Mouse (Mus musculus) right cerebral cortex, postnatal 10 days (tissue): ENCODE measurements around the gene Esrra.

Experiments
- DNase-seq, 2 experiments: peaks; one replicate each; pipeline ENCODE4 v3.0.0; 2021; ENCODE audit warnings: low spot score in 2 of 2

The Esrra gene

GRCm38 (mm10) chr19:6941372-6942248, 20.0 kb upstream of the Esrra start, which contains the start of gene Bad:
Gene Bad, plus strand, starts transcription at chr19:6941861.
- peak; percentile 93 to 95 for DNase-seq

GRCm38 (mm10) chr19:6940396-6941351, 19.1 kb upstream of the Esrra start:
- peak in 1 of 2 experiments; percentile 61 for DNase-seq

DNA sequence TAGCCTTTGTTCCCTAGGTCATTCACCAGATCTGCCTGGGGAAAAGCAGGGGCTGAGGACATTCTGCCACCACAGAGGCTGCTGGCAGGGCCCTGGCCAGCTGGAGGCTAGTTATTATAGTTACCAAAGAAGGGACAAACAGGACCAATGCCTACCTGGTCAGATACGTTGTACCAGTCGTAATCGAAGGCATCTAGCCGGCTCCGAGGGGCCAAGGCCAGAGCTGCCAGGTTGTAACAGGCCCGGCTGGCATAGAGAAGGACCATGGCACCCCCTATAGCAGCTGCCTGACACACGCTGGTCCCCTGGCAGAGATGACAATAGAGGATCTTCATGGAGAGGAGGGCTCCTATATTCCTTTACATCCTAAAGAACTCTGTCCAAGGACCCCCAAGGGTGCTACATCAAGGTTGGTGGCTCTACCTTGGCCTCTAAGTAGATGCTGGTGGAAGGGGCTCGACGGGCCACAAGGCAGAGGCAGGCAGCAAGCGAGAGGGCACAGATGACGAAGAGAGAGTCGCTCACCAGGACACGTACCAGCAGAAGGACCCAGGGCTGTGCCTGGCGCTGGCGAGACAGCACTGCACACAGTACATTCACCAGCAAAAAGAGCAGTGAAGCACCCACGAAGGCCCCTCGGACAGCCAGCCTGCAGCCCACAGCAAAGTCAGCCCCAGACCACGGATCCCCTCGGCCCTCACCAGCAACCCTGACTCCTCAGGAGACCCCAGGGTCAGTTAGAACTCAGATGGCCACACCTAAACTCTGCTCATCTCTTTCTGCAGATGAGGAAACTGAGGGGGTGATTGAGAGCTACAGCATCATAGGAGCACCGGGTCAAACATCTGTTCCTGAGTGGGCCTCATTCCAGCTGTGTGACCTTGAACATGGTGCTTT, 17.7 kb upstream of the Esrra start:
- peak in 1 of 2 experiments; percentile 33 for DNase-seq

DNA sequence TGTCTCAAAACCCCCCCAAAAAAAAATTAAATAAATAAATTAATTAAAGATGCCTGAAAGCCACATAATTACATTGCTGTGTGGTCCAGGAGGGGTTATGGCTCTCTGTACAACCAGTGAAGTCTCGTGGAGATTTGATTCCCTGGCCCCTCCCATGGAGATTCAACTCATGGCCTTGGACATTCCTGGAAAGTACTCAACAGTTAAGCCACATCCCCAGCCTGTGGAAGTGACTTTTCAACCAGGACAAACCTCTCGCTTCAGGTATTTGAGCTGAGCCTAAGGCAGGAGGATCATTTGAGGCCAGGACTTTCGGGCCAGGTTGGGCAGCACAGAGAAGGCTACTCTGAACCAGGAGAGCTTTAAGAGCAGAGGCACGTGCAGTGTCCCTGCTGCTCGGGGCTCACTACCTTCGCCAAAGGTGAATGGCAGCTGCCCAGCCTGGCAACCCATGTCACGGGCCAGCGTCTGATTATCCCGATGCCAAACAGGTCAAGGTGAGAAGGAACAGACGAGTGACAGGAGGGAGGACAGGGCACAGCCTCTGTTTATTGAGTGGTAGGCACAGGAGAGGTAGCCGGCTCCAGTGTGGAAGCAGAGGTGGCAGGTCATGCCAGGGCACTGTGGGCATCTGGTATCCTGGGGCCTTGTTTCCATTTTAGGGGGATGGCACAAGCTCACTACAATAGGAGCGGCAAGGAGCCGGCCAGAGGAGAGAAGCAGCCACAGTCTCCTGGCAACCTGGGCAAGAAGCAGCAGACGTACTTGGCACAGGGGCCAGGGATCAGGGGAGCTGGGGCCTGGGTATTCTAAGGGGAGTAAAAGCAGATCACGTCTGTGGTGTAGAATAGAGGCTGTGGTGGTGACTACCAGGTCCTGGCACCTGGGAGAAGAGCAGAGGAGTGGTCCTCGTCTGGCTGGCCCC, 16.2 kb upstream of the Esrra start:
- DNase-seq: peak in 1 of 2 experiments; percentile 52

DNA sequence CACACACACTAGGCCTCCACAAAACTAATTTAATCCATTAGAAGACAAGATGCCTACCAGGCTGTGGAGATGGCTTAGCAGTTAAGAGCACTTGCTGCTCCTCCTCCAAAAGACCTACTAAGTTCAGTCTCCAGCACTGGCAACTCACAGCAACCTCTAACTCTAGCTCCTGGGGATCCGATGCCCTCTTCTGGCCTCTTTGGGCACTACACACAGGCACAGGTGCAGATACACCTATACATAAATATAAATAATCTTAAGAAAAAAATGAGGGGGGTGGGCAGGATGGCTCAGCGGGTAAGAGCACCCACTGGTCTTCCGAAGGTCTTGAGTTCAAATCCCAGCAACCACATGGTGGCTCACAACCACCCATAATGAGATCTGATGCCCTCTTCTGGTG, 14.7 kb upstream of the Esrra start:
- DNase-seq: peak in 1 of 2 experiments; percentile 39

DNA sequence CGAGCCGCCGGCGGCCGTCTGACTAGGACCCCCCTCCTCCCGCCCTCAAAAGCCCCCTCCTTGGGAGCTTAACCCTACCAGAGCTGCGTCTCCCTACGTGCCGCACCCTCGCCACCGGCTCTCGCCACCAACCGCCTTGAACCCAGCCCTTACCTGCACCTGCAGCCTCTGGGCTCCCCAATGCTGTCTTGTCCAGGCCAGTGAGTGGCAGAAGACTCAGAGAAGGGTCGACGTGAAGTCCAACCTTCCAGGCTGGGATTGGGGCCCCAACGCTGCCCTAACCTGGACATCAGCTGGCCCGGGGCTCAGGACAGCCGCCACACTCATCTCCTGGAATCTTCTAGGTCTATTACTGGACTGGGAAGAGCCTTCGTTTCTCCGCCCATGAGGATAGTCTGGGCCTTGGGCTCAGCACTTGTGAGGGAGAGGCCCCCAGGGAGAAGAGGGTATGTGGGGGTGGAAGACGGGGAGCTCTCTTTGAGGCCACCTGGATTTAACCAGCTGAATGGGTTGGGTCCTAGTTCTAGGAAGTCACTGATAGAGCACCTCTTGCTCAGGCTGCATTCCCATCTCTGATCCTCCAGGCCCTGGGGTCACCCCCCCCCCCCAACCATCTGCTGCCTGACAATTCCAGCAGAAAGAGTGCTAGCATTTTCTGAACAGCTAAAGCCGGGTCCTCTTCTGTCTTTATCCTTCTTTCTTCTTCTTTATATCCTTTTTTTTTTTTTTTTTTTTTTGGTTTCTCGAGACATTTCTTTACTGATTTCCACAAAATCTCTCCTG, 12.8 kb upstream of the Esrra start, which contains the start of gene Kcnk4:
Gene Kcnk4, minus strand, starts transcription at position 321 of the 783 bp plus-strand sequence.
- peak in 1 of 2 experiments; percentile 39 for DNase-seq

- DNase-seq: peak; percentile 73 to 84
Measured at GRCm38 (mm10) chr19:6933436-6934194, 12.0 kb upstream of the Esrra start.

DNA sequence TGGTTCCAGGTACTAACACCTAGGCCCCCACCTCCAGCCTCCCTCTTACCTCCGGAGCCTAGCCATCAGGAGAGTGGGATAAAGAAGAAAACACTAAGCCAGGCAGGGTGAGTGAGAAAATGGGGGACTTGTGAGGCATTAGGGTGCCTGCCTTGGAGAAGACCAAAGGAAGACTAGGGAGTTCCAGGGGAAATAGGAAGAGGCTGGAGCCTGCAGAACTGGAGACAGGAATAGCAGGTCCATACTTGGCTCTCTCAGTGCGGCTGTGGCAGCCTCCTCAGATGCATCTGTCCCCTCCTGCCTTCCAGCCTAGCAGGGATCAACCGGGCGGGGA, 11.5 kb upstream of the Esrra start:
- peak in 1 of 2 experiments; percentile 49 for DNase-seq

DNA sequence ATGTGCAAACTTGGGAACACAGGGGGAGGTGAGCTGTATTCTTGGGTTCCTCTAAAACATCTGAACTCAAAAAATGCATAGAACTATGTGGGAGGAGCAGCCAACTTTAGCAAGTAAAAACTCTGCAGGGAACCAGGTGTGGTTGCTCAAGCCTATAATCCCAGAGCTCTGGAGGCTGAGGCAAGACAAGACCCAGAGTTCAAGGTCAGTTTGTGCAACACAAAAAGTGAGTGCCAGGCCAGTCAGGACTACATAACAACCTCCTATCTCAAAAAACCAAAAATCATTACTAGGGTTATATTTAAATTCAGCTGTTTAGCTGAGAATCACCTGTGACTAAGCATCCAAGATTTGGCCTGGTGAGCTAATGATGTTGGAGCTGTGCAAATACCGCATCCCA, 10.4 kb upstream of the Esrra start:
- no peak for DNase-seq

- no peak for DNase-seq
Measured at GRCm38 (mm10) chr19:6931002-6931401, 9.4 kb upstream of the Esrra start.

GRCm38 (mm10) chr19:6928080-6928479, 6.5 kb upstream of the Esrra start:
- no peak for DNase-seq

GRCm38 (mm10) chr19:6926559-6927255, 5.1 kb upstream of the Esrra start:
- DNase-seq: peak; percentile 36 to 45

DNA sequence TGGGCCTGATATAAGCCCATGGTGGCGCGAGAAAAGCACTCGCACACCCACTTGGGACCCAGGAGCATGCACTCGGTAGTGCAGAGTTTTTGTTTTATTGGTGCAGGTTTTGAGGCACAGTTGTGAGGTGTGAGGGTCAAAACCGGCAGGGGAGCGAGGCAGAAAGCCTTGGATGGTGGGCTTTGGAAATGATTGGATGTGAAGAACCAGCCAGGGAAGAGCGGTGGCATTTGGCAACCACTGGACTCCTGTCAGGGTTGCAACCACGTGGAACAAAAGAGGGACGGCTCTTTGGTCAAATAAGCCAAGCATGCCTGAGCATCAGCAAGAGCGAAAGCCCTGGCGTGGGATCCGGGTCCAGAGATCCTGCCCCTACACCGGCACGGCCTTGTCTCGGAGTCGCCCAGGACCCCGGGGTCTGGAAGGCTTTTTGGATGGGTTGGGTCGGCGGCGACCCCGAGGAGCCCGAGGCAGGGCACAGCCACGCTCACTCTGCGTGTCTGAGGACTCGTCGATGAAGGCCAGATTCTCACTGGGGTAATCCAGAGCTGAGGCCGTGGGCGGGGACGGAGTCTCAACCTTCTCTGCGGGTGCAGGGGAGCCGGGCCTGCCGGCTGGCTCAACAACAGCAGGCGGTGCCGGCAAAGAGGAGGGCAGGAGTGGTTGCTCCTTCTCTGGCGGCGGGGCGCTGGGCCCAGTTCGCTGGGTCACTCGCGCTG, 4.2 kb upstream of the Esrra start:
- DNase-seq: no peak

DNA sequence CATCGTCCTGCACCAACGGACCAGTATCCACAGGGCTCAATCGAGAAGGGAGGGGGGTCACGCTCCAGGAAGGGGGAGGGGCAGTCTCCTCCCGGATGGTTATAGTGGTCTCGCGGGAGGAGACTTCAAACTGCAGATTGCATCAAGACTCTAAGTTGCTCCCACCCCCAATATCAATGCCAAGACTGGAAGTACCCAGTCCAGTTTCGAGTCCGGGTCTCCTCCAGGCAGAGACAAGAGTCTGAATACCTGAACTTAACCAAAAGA, 3.6 kb upstream of the Esrra start, which contains the start of gene Catsperz:
Gene Catsperz, minus strand, starts transcription at position 74 of the 267 bp plus-strand sequence.
- no peak for DNase-seq

DNA sequence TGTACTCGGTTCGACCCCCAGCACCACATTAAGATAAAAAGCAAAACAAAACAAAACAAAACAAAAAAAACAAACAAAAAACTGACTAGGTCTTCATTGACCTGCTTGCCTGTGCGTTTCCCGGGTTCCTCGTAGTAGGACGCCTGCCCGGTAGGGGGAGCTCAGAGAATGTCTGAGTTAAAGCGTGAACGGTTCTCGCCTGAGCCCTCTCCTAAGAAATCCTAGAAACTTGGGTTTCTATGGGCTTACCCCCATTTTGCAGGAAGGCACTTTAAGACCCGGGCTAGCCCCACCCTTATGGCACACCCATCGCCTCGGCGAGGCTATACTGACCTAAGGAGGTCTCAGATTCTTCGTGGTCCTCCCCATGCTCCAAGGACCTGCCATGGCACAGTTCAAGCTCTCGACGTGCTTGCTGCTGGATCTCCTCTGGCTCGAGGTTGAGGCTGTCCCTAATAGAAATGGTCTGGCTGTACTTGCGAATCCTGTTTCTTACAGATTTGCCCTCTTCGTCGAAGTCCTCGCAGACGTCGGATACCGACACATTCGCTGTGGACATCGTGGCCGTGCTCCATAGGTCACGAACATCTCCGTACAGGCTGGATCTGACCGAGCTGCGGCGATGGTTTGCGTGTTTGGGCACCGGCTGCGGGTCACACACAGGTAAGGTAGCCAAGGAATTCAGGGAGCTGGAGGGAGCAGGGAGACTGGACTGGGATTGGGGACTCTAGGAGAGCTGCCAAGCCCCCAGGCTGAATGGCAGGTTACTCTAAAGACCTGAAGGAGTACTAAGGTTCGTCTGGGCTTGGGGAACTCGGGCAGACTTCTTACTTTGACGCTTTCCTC, 3.1 kb upstream of the Esrra start:
- DNase-seq: peak; percentile 86 to 92

DNA sequence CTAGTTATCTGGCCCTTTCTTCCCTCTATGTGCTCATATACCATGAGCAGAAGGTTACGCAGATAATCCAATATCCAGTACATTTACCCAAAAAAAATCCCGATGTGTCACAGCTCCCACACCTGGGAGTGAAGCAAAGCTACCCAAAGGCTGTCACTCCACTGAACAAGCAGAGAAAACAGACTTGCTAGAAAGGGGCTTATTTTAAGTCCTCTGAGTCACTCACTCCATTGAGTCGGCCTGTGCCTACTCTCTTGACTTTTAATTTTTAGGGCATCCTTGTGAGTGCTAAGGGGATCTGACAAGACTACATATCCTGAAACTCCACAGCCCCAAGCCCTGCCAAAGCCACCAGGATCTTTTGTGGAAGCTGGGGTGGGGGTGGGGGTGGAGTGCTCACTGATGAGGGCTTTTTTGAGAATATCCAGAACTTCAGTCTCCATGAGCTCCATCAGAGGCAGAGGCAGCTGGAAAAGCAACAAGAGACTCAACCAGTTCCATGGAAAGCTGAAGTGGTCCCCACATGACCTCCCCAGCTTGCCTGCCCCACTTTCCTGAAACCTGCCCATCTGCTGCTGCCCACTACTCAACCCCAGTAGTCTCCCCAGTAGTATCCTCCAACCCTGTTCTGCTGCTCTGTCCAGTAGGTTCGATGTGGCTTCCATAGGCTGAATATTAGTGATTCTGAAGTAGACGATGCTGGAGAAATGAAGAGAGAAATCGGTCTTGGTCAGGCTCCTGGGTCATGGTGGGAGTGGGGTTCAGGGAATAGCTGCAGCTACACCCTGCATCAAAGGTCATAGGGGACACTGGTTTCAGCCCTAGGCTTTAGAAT, 1.5 kb upstream of the Esrra start:
- no peak for DNase-seq
